Mouse (Mus musculus) MEL (cell line): Measurements from ENCODE around the gene Ube2h. TPM values are rescaled to one million over a fixed set of nuclear protein-coding genes. Genes with fewer than 3 reads are reported as not detected.

Experiments used
- DNase-seq: peaks from one replicate; pipeline ENCODE4 v3.0.0; 2011; ENCODE audit warnings: low read depth, low spot score
- H3K27ac ChIP-seq: 2 replicates; pipeline ENCODE4 v1.5.1; 2012; ENCODE audit warnings: low read depth, mild to moderate bottlenecking, control low read depth, low read length, moderate library complexity; ENCODE audit not compliant: control insufficient read depth
- H3K27me3 ChIP-seq, 2 experiments: fragments of 150-350 bp in 1 of 2; sonication (generic) in 1 of 2; 2 replicates each; pipeline ENCODE4 v1.6.1; 2012; ENCODE audit warnings: low read length in 2 of 2, mild to moderate bottlenecking in 2 of 2, improper control_type of control experiment in 1 of 2, moderate library complexity in 1 of 2; ENCODE audit not compliant: insufficient read depth in 2 of 2, control insufficient read depth in 1 of 2
- H3K36me3 ChIP-seq, 2 experiments: 2 replicates each; pipeline ENCODE4 v1.6.1; 2012 to 2014; ENCODE audit warnings: low read length in 2 of 2, improper control_type of control experiment in 1 of 2, inconsistent platforms in 1 of 2, mild to moderate bottlenecking in 1 of 2; ENCODE audit not compliant: insufficient read depth in 2 of 2, control insufficient read depth in 1 of 2
- H3K4me1 ChIP-seq, 2 experiments: fragments of 150-350 bp in 1 of 2; sonication (generic) in 1 of 2; 2 replicates each; pipeline ENCODE4 v1.6.1; 2012; ENCODE audit warnings: low read length in 2 of 2, improper control_type of control experiment in 1 of 2, mild to moderate bottlenecking in 1 of 2; ENCODE audit not compliant: insufficient read depth in 2 of 2, control insufficient read depth in 1 of 2
- H3K4me3 ChIP-seq, 2 experiments: fragments of 150-350 bp in 1 of 2; sonication (generic) in 1 of 2; 2 replicates each; pipeline ENCODE4 v1.5.1; 2012; ENCODE audit warnings: low read depth in 2 of 2, low read length in 2 of 2, mild to moderate bottlenecking in 2 of 2, moderate library complexity in 2 of 2, control low read depth in 1 of 2, improper control_type of control experiment in 1 of 2; ENCODE audit not compliant: control insufficient read depth in 1 of 2, insufficient read depth in 1 of 2
- H3K79me2 ChIP-seq: 2 replicates; pipeline ENCODE4 v1.6.1; 2012; ENCODE audit warnings: mild to moderate bottlenecking, low read length, moderate library complexity; ENCODE audit not compliant: control insufficient read depth, poor library complexity, insufficient read depth
- H3K9ac ChIP-seq: 2 replicates; pipeline ENCODE4 v1.6.1; 2012; ENCODE audit warnings: low read depth, mild to moderate bottlenecking, control low read depth, low read length, moderate library complexity; ENCODE audit not compliant: control insufficient read depth, poor library complexity, severe bottlenecking
- H3K9me3 ChIP-seq: fragments of 150-350 bp; sonication (generic); replicated peaks from 2 replicates; pipeline ENCODE4 v1.6.1; 2012; ENCODE audit warnings: mild to moderate bottlenecking, low read length, improper control_type of control experiment, moderate library complexity; ENCODE audit not compliant: insufficient read depth
- ELF1 ChIP-seq: IDR thresholded peaks from 2 replicates; pipeline ENCODE4 v1.6.1; 2014; ENCODE audit warnings: low read depth, mild to moderate bottlenecking, inconsistent platforms, low read length, improper control_type of control experiment, moderate library complexity
- ETS1 ChIP-seq: IDR thresholded peaks from 2 replicates; pipeline ENCODE4 v1.6.1; 2012; ENCODE audit warnings: low read depth, mild to moderate bottlenecking, inconsistent platforms, low read length, improper control_type of control experiment, moderate library complexity
- JUND ChIP-seq: IDR thresholded peaks from 2 replicates; pipeline ENCODE4 v1.6.1; 2011; ENCODE audit warnings: low read depth, mild to moderate bottlenecking, improper control_type of control experiment, low read length
- MAX ChIP-seq: IDR thresholded peaks from 2 replicates; pipeline ENCODE4 v1.6.1; 2011; ENCODE audit warnings: low read length, improper control_type of control experiment
- MAZ ChIP-seq: IDR thresholded peaks from 2 replicates; pipeline ENCODE4 v1.6.1; 2012; ENCODE audit warnings: low read depth, mild to moderate bottlenecking, inconsistent platforms, low read length, improper control_type of control experiment
- MYC ChIP-seq: IDR thresholded peaks from 2 replicates; pipeline ENCODE4 v1.6.1; 2011; ENCODE audit warnings: low read depth, mild to moderate bottlenecking, low read length, improper control_type of control experiment, moderate library complexity
- NRF1 ChIP-seq: IDR thresholded peaks from 2 replicates; pipeline ENCODE4 v1.6.1; 2014; ENCODE audit warnings: low read depth, mild to moderate bottlenecking, inconsistent platforms, low read length, improper control_type of control experiment, moderate library complexity; ENCODE audit not compliant: poor library complexity, insufficient read depth, severe bottlenecking
- POLR2A ChIP-seq, 2 experiments: IDR thresholded peaks; 2 replicates each; pipeline ENCODE4 v1.6.1; 2011 to 2012; ENCODE audit warnings: low read length in 2 of 2, mild to moderate bottlenecking in 2 of 2, control low read depth in 1 of 2, improper control_type of control experiment in 1 of 2, low read depth in 1 of 2, moderate library complexity in 1 of 2; ENCODE audit not compliant: control insufficient read depth in 1 of 2, insufficient read depth in 1 of 2, poor library complexity in 1 of 2
- RAD21 ChIP-seq: IDR thresholded peaks from 2 replicates; pipeline ENCODE4 v1.6.1; 2011; ENCODE audit warnings: mild to moderate bottlenecking, low read depth, low read length, improper control_type of control experiment
- SIN3A ChIP-seq: IDR thresholded peaks from 2 replicates; pipeline ENCODE4 v1.6.1; 2012; ENCODE audit warnings: low read length, improper control_type of control experiment, inconsistent platforms
- ZNF384 ChIP-seq: IDR thresholded peaks from 2 replicates; pipeline ENCODE4 v1.6.1; 2012; ENCODE audit warnings: low read depth, mild to moderate bottlenecking, inconsistent platforms, low read length, improper control_type of control experiment
- polyA plus RNA-seq, 2 experiments: library from polyadenylated mRNA; stranded (reverse) in 1 of 2; unstranded in 1 of 2; fragments of >175 nt in 1 of 2; fragments of >200 nt in 1 of 2; gene quantifications; 2 replicates each; pipeline versions ENCODE4 v1.2.1 to v1.2.4; 2012; ENCODE audit warnings: low replicate concordance in 2 of 2, low read depth in 1 of 2; ENCODE audit not compliant: insufficient read length in 2 of 2, insufficient read depth in 1 of 2, missing spikeins in 1 of 2
- total RNA-seq: library from RNA; depleted of rRNA; stranded (reverse); fragments of 300-350 nt; gene quantifications from 2 replicates; pipeline ENCODE4 v1.2.3, GENCODE M21; 2012

Ube2h gene
- total and polyA plus RNA-seq, 3 experiments, result 4.2 to 7.4 TPM; not detected in 1

DNA sequence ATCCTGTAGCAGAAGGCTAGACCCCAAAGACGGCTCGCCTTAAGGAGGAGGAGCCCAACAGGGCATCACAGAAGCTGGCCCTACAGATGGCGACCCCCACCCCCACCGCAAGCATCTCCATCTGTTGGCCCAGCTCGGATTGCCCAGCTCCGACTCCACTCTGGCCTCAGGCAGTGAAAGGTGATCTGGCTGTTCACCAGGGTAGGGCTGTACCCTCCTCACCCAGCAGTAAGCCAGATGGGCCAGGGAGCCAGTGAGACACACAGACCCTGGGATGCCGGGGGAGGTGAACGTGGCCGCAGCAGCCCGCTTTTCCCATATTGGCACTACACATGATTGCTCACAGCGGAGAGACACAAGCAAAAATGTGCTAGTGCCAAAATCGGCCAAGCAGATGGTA lies 135.2 kb downstream of the Ube2h start:
- no peak for DNase-seq
- Histone ChIP-seq H3K27me3 (no peaks in the 10 kb centered on the region), H3K27ac (no peak overlapping the region), H3K4me1 (peaks cover 0 to 6% of the 10 kb centered on the region in 2 experiments; a peak in 2 of 4 replicates), H3K36me3 (no peaks in the 10 kb centered on the region), H3K79me2 (no peaks in the 10 kb centered on the region; the same call in 1 of the 2 replicates), H3K4me3 (no peak overlapping the region), H3K9ac (no peak overlapping the region), H3K9me3 (no peaks in the 10 kb centered on the region)
- TF ChIP-seq NRF1, result no peak
- TF ChIP-seq ZNF384, result no peak
- no peak for TF ChIP-seq POLR2A (IDR thresholded peaks at IDR 0.05; ENCODE audit: control insufficient read depth in 1 of 2, insufficient read depth in 1 of 2, low read depth in 1 of 2, low read length in 2 of 2, poor library complexity in 1 of 2)
- TF ChIP-seq MAZ, result no peak
- no peak for TF ChIP-seq ELF1
- TF ChIP-seq ETS1, result no peak

DNA sequence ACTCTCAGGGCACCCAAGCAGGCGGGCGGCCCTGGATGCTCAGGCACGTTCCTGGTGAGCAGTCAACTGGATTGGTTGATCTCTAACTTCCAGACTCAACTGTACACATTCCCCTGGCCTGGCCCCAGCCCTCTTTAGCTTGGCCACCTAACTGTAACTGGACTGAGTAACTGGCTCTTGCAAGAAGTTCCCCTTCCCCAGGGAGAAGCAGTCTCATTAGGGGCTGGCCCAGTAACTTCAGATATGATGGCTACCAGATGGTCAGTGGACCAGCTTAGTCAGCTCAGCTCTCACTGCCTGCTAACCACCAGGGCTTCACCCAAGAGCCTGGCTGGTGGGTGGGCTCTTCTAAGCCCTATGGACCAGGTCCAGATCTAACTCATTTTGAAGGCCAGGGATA lies 136.1 kb downstream of the Ube2h start:
- H3K27me3 ChIP-seq, result no peaks in the 10 kb centered on the region
- H3K9me3 ChIP-seq, result no peaks in the 10 kb centered on the region
- TF ChIP-seq JUND (no peak), MYC (no peak), MAX (no peak), SIN3A (no peak)
- no peak overlapping the region for H3K4me3 ChIP-seq
- H3K79me2 ChIP-seq, result no peaks in the 10 kb centered on the region; the same call in 1 of the 2 replicates
- no peak for DNase-seq
- H3K27ac ChIP-seq, result no peak overlapping the region
- H3K36me3 ChIP-seq, result no peaks in the 10 kb centered on the region
- H3K4me1 ChIP-seq, result peaks cover 0 to 4% of the 10 kb centered on the region in 2 experiments; a peak in 1 of 4 replicates
- H3K9ac ChIP-seq, result no peak overlapping the region

DNA sequence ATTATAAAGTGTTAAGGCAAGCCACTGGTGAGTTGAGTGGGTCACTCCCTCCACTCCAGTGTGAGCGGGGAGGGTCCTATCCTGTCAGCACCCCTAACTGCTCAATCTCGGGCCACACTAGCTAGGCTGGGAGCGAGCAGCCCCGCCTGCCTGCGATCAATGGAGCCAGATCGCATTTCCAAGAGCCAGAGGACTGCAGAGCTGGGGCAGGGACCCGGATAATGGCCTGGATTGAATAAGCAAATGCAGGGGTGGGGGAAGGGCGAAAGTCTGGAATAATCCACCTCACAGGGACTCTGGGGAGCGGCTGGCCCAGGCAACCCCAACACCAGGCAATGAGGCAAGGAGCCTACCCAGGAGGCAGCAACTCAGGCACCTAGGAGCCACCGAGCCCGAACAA lies 137.1 kb downstream of the Ube2h start:
- H3K36me3 ChIP-seq, result no peaks in the 10 kb centered on the region
- DNase-seq, result no peak
- H3K79me2 ChIP-seq, result no peaks in the 10 kb centered on the region
- H3K9ac ChIP-seq, result no peak overlapping the region
- no peak overlapping the region for H3K4me3 ChIP-seq
- H3K27me3 ChIP-seq, result no peaks in the 10 kb centered on the region
- 0 out of 4 replicates have a peak, but pooled peaks cover 0 to 2% of the 10 kb centered on the region in 2 experiments for H3K4me1 ChIP-seq
- no peak for TF ChIP-seq SIN3A
- TF ChIP-seq RAD21, result no peak
- H3K9me3 ChIP-seq, result no peaks in the 10 kb centered on the region
- no peak overlapping the region for H3K27ac ChIP-seq
